In genomic region chr1:62328808-62329207, GRCm38 (mm10) we compare ENCODE assay signal across 23 mouse cellular contexts.
DNase-seq lines count a peak whose midpoint lies in the region; ATAC-seq and TF ChIP-seq lines count a peak whose summit lies in the region.
"Had no signal": no experiment of that assay in that cellular context is flagged by ENCODE, and none has a peak within 500 bp of the region (broad histone marks: within the 10 kb centered on the region; RNA-seq: fewer than 3 reads in every experiment).

No protein-coding gene starts in this region.

- no peak overlapping the region for H3K4me2 ChIP-seq in heart, embryonic 12.5 days
- H3K4me2 ChIP-seq in kidney, embryonic 16.5 days (replicated peaks; ENCODE audit: low read depth, low read length), result no peak overlapping the region
- H3K4me2 ChIP-seq in lung, embryonic 16.5 days (ENCODE audit: low read depth, low read length), result no peak overlapping the region
- H3K4me2 ChIP-seq in forebrain, embryonic 15.5 days (replicated peaks), result no peak overlapping the region
- H3K4me2 ChIP-seq: embryonic facial prominence, embryonic 15.5 days; hindbrain, embryonic 12.5 days; liver, embryonic 11.5 days; midbrain, embryonic 15.5 days; neural tube, embryonic 12.5 days had no signal

- no peak overlapping the region for H3K9ac ChIP-seq in heart, embryonic 12.5 days
- no peak overlapping the region for H3K9ac ChIP-seq in heart, adult 2 months (ENCODE audit: low read depth, low read length)
- H3K9ac ChIP-seq in kidney, embryonic 16.5 days (replicated peaks; ENCODE audit: low read length), result no peak overlapping the region
- no peak overlapping the region for H3K9ac ChIP-seq in lung, embryonic 16.5 days (ENCODE audit: low read length)
- H3K9ac ChIP-seq in forebrain, embryonic 15.5 days (replicated peaks), result no peak overlapping the region
- H3K9ac ChIP-seq: embryonic facial prominence, embryonic 15.5 days; hindbrain, embryonic 12.5 days; liver, postnatal 0 days; midbrain, embryonic 15.5 days; neural tube, embryonic 12.5 days had no signal

- no peak for TF ChIP-seq EP300 in heart, adult 2 months (IDR thresholded peaks at IDR 0.05; ENCODE audit: insufficient read depth, low read depth, low read length)

- ATAC-seq in heart, embryonic 12.5 days (ENCODE audit: insufficient number of reproducible peaks, low FRiP score), result no peak
- no peak for ATAC-seq in kidney, embryonic 16.5 days (ENCODE audit: low FRiP score, low TSS enrichment)
- ATAC-seq in lung, embryonic 16.5 days (ENCODE audit: low read depth), result peak; percentile 89
- no peak for ATAC-seq in forebrain, embryonic 15.5 days (replicated peaks)
- ATAC-seq: CD4-positive, CD25-positive, alpha-beta regulatory T cell, adult 4 months; forebrain, embryonic 14.5 days; intestine, postnatal 0 days; liver, postnatal 0 days; midbrain, embryonic 15.5 days had no signal

- no peak overlapping the region for H3K4me3 ChIP-seq in heart, embryonic 12.5 days
- H3K4me3 ChIP-seq in heart, adult 2 months, result no peak overlapping the region
- H3K4me3 ChIP-seq in kidney, embryonic 16.5 days (ENCODE audit: low read length), result no peak overlapping the region
- no peak overlapping the region for H3K4me3 ChIP-seq in lung, embryonic 16.5 days (ENCODE audit: low read length)
- no peak overlapping the region for H3K4me3 ChIP-seq in forebrain, embryonic 15.5 days
- H3K4me3 ChIP-seq: embryonic facial prominence, embryonic 15.5 days; hindbrain, embryonic 12.5 days; limb, embryonic 10.5 days; midbrain, embryonic 15.5 days; neural tube, embryonic 12.5 days had no signal

- TF ChIP-seq POLR2A in heart, adult 2 months (IDR thresholded peaks at IDR 0.05; ENCODE audit: insufficient read depth, low read depth, low read length), result no peak

- no peak for DNase-seq in heart, adult 2 months
- peak; percentile 17 for DNase-seq in kidney, adult 9 months
- DNase-seq in lung, adult 18-20 months, result no peak
- DNase-seq: adrenal gland, postnatal 25 days; cerebellum, adult 11 months; cerebellum, adult 9-11 months; gastrocnemius, postnatal 10 days; liver, postnatal 0 days; right cerebral cortex, postnatal 25 days; spleen, adult 18-20 months had no signal

- 0 out of 2 replicates have a peak overlapping the region, but pooled peaks have one; percentile 43 for H3K27ac ChIP-seq in heart, embryonic 12.5 days (ENCODE audit: poor library complexity, severe bottlenecking)
- no peak overlapping the region for H3K27ac ChIP-seq in heart, adult 2 months
- H3K27ac ChIP-seq in kidney, embryonic 16.5 days (ENCODE audit: low read length), result no peak overlapping the region
- no peak overlapping the region for H3K27ac ChIP-seq in lung, embryonic 16.5 days (ENCODE audit: low read length)
- H3K27ac ChIP-seq in forebrain, embryonic 15.5 days (replicated peaks), result no peak overlapping the region
- H3K27ac ChIP-seq: embryonic facial prominence, embryonic 15.5 days; hindbrain, embryonic 12.5 days; limb, embryonic 10.5 days; midbrain, embryonic 15.5 days; neural tube, embryonic 12.5 days had no signal

- H3K27me3 ChIP-seq in heart, embryonic 12.5 days (replicated peaks), result no peaks in the 10 kb centered on the region
- H3K27me3 ChIP-seq in heart, adult 2 months (ENCODE audit: control insufficient read depth, insufficient read depth, low read length), result no peaks in the 10 kb centered on the region
- no peaks in the 10 kb centered on the region for H3K27me3 ChIP-seq in kidney, embryonic 16.5 days (ENCODE audit: insufficient read depth, low read length)
- no peaks in the 10 kb centered on the region for H3K27me3 ChIP-seq in lung, embryonic 16.5 days (ENCODE audit: control insufficient read depth, insufficient read depth, low read depth, low read length)
- no peaks in the 10 kb centered on the region for H3K27me3 ChIP-seq in forebrain, embryonic 15.5 days
- H3K27me3 ChIP-seq: embryonic facial prominence, embryonic 15.5 days; hindbrain, embryonic 12.5 days; midbrain, embryonic 15.5 days; neural tube, embryonic 12.5 days had no signal

- WGBS in heart, embryonic 12.5 days, result 38% methylated on average over 3 of the region's 3 CpGs
- WGBS in heart, adult 2 months, result 15% methylated on average over 3 of the region's 3 CpGs
- WGBS in kidney, embryonic 16.5 days, result 38% methylated on average over 3 of the region's 3 CpGs
- 18% methylated on average over 3 of the region's 3 CpGs for WGBS in lung, embryonic 16.5 days
- 87% methylated on average over 3 of the region's 3 CpGs for WGBS in forebrain, embryonic 15.5 days

- H3K4me1 ChIP-seq in heart, embryonic 12.5 days (replicated peaks), result peaks cover 7% of the 10 kb centered on the region
- H3K4me1 ChIP-seq in heart, adult 2 months (ENCODE audit: control insufficient read depth, insufficient read depth, low read length), result peaks cover 1% of the 10 kb centered on the region; the same call in 1 of the 2 replicates
- H3K4me1 ChIP-seq in kidney, embryonic 16.5 days (ENCODE audit: insufficient read depth, low read length), result peaks cover 9% of the 10 kb centered on the region
- peaks cover 15% of the 10 kb centered on the region for H3K4me1 ChIP-seq in lung, embryonic 16.5 days (replicated peaks; ENCODE audit: control insufficient read depth, insufficient read depth, low read length)
- 0 out of 2 replicates have a peak, but pooled peaks cover 3% of the 10 kb centered on the region for H3K4me1 ChIP-seq in forebrain, embryonic 15.5 days
- H3K4me1 ChIP-seq: embryonic facial prominence, embryonic 15.5 days; midbrain, embryonic 15.5 days; neural tube, embryonic 12.5 days had no signal

- intact Hi-C loops in heart, adult 2 months (cut with DNase I), result no loop called here

- no peak for TF ChIP-seq CTCF in heart, adult 2 months (IDR thresholded peaks at IDR 0.05)

- H3K79me2 ChIP-seq in heart, adult 2 months (replicated peaks; ENCODE audit: control insufficient read depth, insufficient read depth, low read length), result no peaks in the 10 kb centered on the region

- no peaks in the 10 kb centered on the region for H3K9me3 ChIP-seq in heart, embryonic 12.5 days (replicated peaks)
- no peaks in the 10 kb centered on the region for H3K9me3 ChIP-seq in kidney, embryonic 16.5 days (ENCODE audit: low read length)
- no peaks in the 10 kb centered on the region for H3K9me3 ChIP-seq in lung, embryonic 16.5 days (ENCODE audit: control insufficient read depth, low read length)
- H3K9me3 ChIP-seq in forebrain, embryonic 15.5 days, result no peaks in the 10 kb centered on the region
- H3K9me3 ChIP-seq: embryonic facial prominence, embryonic 15.5 days; hindbrain, embryonic 12.5 days; limb, embryonic 10.5 days; midbrain, embryonic 15.5 days; neural tube, embryonic 12.5 days had no signal

- no peaks in the 10 kb centered on the region for H3K36me3 ChIP-seq in heart, embryonic 12.5 days
- H3K36me3 ChIP-seq in heart, adult 2 months (ENCODE audit: control insufficient read depth, insufficient read depth, low read length), result 0 out of 2 replicates have a peak, but pooled peaks cover 1% of the 10 kb centered on the region
- H3K36me3 ChIP-seq in kidney, embryonic 16.5 days (ENCODE audit: insufficient read depth, low read length), result no peaks in the 10 kb centered on the region
- no peaks in the 10 kb centered on the region for H3K36me3 ChIP-seq in lung, embryonic 16.5 days (ENCODE audit: control insufficient read depth, insufficient read depth, low read length)
- no peaks in the 10 kb centered on the region for H3K36me3 ChIP-seq in forebrain, embryonic 15.5 days
- H3K36me3 ChIP-seq: embryonic facial prominence, embryonic 15.5 days; hindbrain, embryonic 12.5 days; limb, embryonic 10.5 days; midbrain, embryonic 15.5 days; neural tube, embryonic 12.5 days had no signal
